Mouse (Mus musculus) megakaryocyte, embryonic 14.5 days (primary cell): Measurements from ENCODE around the gene Ccdc33.

Experiments used
- FLI1 ChIP-seq: IDR thresholded peaks from 2 replicates; pipeline ENCODE4 v1.6.1; 2012; ENCODE audit warnings: low read length, inconsistent platforms, mixed read lengths
- GATA1 ChIP-seq: IDR thresholded peaks from 3 replicates; pipeline ENCODE4 v1.6.1; 2012; ENCODE audit warnings: mixed read lengths, low read length, inconsistent platforms, borderline replicate concordance

DNA sequence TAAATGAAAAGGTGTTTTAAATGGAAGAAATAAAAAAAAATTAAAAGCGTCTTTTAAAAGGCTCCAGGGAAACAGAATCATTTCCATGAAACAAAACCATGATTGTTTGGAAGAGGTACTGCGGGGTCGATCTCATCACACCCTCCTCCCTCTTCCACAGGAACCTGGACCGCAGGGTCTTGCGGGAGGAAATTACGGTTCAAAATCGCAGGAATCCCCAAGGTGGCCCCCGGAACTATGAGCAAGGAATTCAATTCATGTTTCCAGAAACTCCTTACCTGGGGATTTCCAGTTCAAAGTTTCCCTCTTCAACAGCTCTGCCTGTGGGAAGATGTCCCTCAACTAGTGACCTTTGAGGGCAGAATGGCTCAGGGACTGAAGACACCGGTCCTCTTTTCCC lies 4.6 kb downstream of the Ccdc33 start:
- TF ChIP-seq GATA1 (no peak), FLI1 (no peak)
